Mouse (Mus musculus) mature B cell (primary cell): ENCODE data around the gene B3gnt6.

Source experiments
- in situ Hi-C: fragments of 300-500 bp; cut with MboI; formaldehyde crosslinking; loops from 2 replicates; pipeline ENCODE4 v1.14.3; 2019

Gene B3gnt6

DNA sequence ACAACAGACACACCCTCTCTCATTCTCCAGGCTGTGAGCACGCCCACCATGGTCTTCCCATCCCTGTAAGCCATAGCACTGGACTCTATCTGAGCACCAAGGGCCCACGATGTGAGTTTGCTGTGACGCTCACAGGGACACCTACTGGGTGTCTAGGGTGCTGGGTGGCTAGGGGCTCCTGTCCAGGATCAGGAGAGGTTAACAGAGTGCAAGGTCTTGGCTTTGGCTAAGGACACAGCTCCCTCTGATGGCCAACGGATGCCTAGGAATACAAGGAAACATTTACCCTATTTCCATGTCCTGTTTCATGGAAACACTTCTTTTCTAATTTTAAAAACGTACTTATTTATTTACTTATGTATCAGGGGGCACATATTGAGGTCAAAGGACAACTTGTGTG is 48.8 kb downstream of the B3gnt6 start:
- in situ Hi-C loops, result no loop called here

DNA sequence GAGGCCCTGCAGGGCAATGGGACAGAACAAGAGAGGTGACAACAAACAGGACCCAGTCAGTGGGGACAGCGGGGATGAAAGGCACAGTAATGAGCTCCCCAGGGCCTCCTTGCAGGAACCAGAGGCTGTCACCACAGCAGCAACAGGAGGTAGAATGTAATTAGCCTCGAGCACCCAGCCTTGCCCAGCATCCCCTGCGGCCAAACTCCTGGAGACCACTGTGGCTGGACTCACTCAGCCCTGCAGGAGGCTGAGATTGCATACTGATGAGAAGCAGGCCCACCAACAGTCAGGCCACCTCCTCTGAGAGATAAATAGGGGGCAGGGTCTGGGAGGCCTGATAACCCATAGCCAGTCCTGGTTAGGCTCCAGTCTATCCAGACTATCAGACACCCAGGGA is 49.5 kb downstream of the B3gnt6 start:
- in situ Hi-C loops, result no loop called here

DNA sequence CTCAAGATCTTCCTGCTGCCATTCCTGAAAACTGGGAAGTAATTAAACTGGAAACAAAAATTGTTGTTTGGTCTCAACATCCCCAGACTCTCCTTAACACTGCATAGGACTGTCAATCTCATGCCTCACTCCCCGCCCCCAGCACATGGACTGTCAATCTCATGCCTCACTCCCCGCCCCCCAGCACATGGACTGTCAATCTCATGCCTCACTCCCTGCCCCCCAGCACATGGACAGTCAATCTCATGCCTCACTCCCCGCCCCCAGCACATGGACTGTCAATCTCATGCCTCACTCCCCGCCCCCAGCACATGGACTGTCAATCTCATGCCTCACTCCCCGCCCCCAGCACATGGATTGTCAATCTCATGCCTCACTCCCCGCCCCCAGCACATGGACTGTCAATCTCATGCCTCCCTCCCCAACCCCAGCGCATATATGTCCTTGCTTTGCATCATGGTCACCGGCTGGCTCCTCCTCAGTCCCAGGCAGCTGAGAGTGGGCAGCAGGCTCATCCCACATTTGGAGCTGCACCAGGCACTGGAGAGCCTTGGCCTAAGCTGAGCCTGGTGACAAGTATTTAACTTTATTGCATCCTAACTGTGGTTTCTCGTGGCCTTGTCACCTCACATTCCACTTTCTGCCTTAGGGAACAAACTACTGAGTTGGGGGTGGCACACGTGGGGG is 50.4 kb downstream of the B3gnt6 start:
- in situ Hi-C loops, result no loop called here

DNA sequence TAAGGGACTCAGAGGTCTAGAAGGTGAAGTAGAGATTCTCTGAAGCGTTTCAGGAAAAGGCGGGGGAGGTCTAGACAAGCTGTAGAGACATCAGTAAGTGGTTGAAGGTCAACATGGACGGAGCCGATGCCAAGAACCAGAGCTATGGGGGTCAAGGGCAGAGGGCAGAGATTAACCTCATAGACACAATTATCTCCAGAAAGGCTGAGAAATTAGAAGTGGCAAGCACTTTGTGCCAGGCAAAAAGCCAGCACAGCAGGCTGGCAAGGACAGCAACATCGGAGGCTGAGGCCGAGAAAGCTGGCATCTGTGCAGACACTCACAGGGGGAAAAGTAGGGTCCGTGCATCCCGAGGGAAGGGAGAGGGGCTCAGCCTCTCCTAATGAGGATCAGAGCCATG is 51.5 kb downstream of the B3gnt6 start:
- in situ Hi-C loops, result no loop called here

DNA sequence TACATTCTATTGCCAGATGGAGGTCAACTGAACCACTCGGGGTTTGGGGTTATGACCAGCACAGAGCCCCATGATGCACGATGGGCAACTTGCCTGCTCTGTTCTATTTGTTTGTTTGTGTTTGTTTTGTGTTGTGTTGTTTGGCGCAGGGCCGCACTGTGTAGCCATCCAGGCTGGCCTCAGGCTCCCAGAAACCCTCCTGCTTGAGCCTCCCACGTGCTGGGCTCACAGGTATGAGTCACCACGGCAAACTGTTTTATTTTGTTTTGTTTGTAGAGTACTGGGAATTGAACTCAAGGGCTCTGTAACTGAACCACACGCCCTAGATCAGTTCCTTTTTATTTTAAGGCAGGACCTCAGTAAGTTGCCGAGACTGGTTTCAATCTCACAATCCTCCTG is 52.8 kb downstream of the B3gnt6 start:
- in situ Hi-C loops, result no loop called here

DNA sequence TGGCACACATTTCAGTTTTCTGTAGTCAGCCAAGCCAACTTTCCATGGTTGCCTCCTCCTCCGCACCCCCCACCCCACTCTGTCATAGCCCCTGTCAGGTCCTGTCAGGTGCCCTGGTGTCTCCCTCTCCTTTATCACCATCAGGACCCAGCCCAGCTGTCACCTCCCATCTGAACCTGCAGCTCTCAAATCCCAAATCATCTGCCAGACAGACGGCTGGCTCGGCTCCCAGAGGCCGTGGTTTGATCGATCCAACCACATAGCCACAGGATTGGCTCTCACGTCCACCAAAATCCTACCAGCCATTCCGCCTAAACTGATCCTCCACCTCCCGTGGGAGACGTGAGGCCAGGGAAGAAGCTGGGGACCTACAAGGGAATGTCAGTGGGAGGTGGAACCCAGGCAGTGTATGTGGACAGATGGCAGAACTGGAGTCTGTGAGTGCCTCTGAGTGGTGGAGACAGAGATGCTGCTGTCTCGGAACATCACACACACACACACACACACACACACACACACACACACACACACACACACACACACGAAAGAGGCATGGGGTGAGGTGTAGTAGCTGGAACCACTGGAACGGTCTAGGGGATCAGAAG is 53.3 kb downstream of the B3gnt6 start:
- in situ Hi-C loops, result no loop called here

DNA sequence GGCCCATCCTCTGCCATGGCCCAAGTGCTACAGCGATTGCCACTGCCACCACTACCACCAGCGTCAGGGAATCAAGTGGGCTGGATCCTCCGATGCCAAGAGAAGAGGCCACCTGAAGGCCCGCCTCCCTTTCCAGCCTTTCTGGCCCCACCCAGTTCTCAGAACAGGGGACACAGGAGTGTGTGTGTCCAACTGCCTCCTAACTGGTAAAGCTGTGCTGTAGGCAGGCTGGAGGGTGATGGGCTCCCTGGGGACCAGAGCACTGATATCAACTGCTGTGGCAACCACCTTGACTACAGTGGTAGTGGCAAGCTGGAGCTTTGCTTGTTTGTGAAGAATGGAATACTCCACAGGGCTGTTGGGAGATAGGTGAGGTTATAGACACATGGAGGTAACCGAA is 53.9 kb downstream of the B3gnt6 start, which contains the start of gene Omp:
Omp (minus strand) TSS at position 101 of the 400 bp plus-strand sequence.
- in situ Hi-C loops, result no loop called here

DNA sequence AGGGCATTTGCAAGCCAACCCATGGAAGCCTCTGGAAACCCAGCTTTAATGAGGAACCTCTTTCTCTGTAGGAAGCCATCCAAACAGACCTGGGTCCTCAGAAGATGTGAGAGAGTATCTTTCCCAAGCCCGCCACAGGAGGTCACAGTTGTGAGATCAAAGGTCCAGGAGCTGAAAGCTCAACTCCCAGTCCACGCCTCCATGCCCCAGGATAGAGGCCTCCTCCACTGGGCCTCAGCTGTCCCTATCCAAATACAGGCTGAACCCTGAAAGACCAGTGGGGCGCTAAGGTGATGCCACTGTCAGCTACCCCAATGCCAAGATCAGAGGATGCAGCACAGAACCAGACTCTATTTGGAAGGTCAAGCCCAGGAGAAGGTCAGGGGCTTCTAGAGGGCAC is 56.6 kb downstream of the B3gnt6 start:
- in situ Hi-C loops, result no loop called here
